Mouse (Mus musculus): ENCODE results near the gene Nucks1. TPM values are rescaled to one million over a fixed set of nuclear protein-coding genes. Genes with fewer than 3 reads are reported as not detected.

The Nucks1 gene
- polyA plus RNA-seq, 1 experiment, result 51.4 TPM

- Histone ChIP-seq H3K27ac (ENCODE audit: insufficient read depth, low read length) (no peak overlapping the region), H3K4me1 (ENCODE audit: control insufficient read depth, insufficient read depth, low read length) (no peaks in the 10 kb centered on the region), H3K4me3 (ENCODE audit: insufficient read depth, low read length) (no peak overlapping the region)
- TF ChIP-seq CTCF (IDR thresholded peaks at IDR 0.05; ENCODE audit: extremely low read depth, insufficient read depth, low read length) (no peak), POLR2A (IDR thresholded peaks at IDR 0.05; ENCODE audit: extremely low read depth, insufficient read depth, low read length) (no peak)
Measured at GRCm38 (mm10) chr1:131942621-131943590, 32.6 kb downstream of the Nucks1 start.

DNA sequence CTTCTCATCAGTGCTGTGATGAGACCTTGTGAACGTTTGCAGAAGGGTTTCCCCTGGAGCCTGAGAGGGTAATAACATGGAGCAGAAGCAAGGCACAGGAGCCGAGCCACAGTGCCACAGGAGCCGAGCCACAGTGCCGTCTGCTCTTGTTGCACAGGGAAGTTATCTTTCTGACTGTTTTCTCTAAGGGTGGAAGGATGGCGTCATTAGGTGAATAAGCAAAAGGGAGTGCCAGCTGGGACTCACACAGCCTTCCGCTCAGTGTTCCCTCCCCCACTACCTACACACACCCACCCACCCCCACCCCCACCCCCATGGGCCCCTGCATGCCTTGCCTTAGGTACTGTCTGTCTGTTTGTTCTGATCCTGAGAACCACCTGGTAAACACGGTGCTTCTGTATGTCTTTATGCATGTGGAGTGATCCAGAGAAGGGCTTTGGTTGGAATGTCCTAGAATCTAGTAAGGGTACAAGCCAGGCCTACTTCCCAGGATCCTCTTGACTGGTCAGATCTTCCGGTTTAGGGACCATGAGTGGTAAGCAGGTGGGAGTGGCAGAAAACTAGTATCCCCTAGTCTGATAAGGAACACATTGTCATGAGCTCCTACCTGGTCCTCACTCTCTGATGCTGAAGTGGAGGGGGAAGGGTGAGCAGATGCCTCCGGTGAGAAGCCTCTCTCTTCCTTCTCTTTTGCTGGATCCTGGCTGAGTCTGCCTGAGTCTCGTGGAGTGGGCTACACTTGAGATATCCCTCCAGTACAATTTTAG, 35.5 kb downstream of the Nucks1 start:
- Histone ChIP-seq H3K4me1 (ENCODE audit: control insufficient read depth, insufficient read depth, low read length) (no peaks in the 10 kb centered on the region), H3K4me3 (ENCODE audit: insufficient read depth, low read length) (no peak overlapping the region), H3K27ac (ENCODE audit: insufficient read depth, low read length) (no peak overlapping the region)
- TF ChIP-seq POLR2A (IDR thresholded peaks at IDR 0.05; ENCODE audit: extremely low read depth, insufficient read depth, low read length) (no peak), CTCF (IDR thresholded peaks at IDR 0.05; ENCODE audit: extremely low read depth, insufficient read depth, low read length) (no peak)

GRCm38 (mm10) chr1:131946462-131947215, 36.3 kb downstream of the Nucks1 start:
- no peak for TF ChIP-seq CTCF (IDR thresholded peaks at IDR 0.05; ENCODE audit: extremely low read depth, insufficient read depth, low read length)
- no peak for TF ChIP-seq POLR2A (IDR thresholded peaks at IDR 0.05; ENCODE audit: extremely low read depth, insufficient read depth, low read length)
- Histone ChIP-seq H3K27ac (ENCODE audit: insufficient read depth, low read length) (no peak overlapping the region), H3K4me3 (ENCODE audit: insufficient read depth, low read length) (no peak overlapping the region), H3K4me1 (ENCODE audit: control insufficient read depth, insufficient read depth, low read length) (no peaks in the 10 kb centered on the region)

- H3K27ac ChIP-seq (ENCODE audit: insufficient read depth, low read length), result no peak overlapping the region
- no peak for TF ChIP-seq POLR2A (IDR thresholded peaks at IDR 0.05; ENCODE audit: extremely low read depth, insufficient read depth, low read length)
- TF ChIP-seq CTCF (IDR thresholded peaks at IDR 0.05; ENCODE audit: extremely low read depth, insufficient read depth, low read length), result no peak
- no peaks in the 10 kb centered on the region for H3K4me1 ChIP-seq (ENCODE audit: control insufficient read depth, insufficient read depth, low read length)
- H3K4me3 ChIP-seq (ENCODE audit: insufficient read depth, low read length), result no peak overlapping the region
Measured at GRCm38 (mm10) chr1:131947997-131948525, 37.7 kb downstream of the Nucks1 start.

DNA sequence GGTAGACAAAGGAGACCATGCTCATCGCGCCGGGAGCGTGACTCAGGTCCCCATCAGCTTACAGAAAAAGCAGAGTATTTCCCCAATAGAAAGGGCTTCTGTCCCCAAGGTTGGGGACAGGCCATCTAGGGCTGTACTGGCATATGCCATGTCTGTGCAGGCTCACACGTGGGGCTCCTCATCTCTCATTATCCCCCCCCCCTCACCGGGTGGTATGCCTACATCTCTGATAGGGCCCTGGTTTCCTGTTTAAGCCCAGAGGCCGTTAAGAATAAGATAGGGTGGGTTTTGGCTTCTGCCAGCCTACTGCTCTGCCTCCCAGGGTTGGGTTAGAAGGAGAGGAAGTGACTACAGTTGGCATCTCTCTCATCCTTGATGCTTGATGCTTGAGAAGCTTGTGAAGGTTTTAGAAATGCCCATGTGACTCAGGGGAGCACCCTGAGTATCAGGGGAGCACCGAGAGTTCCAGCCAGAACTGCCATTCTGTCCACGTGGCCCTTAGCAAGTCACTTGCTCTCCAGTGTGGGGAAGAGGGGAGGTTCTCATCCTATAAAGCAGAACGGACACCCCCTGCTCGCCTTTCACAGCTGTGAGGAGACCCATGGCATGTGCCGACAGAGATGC, 44.0 kb downstream of the Nucks1 start:
- TF ChIP-seq POLR2A (IDR thresholded peaks at IDR 0.05; ENCODE audit: extremely low read depth, insufficient read depth, low read length) (no peak), CTCF (IDR thresholded peaks at IDR 0.05; ENCODE audit: extremely low read depth, insufficient read depth, low read length) (no peak)
- Histone ChIP-seq H3K4me1 (ENCODE audit: control insufficient read depth, insufficient read depth, low read length) (no peaks in the 10 kb centered on the region), H3K27ac (ENCODE audit: insufficient read depth, low read length) (no peak overlapping the region), H3K4me3 (ENCODE audit: insufficient read depth, low read length) (no peak overlapping the region)

DNA sequence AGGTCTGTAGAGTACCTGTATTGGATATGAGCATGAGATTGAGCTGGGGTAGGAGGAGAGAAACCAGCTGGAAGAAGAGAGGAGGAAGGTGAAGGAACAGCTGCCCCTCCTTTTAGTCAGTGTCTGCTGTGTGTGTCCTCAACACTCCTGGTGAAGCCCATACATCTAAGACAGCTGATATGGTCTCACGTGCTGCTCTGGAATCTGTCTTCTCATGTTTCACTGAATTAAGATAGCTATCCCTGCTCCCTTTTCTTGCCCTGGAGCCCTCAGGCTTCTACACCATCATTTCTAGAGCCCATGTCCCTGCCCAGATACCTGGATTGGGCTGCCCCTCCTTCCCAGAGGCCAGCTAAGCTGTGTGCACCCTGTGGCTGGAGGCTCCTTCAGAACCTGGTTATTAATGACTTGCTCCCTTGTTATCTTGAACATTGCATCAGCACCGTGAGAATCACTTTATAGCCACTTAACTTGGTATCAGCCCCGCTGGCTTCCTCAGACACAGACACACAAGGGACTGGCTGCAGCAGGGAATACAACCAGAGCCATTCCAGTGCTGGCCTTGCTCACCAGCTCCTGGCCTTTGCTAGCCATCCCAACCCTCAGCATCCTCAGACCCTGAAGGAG, 44.9 kb downstream of the Nucks1 start:
- Histone ChIP-seq H3K4me3 (ENCODE audit: insufficient read depth, low read length) (no peak overlapping the region), H3K4me1 (ENCODE audit: control insufficient read depth, insufficient read depth, low read length) (no peaks in the 10 kb centered on the region), H3K27ac (ENCODE audit: insufficient read depth, low read length) (no peak overlapping the region)
- TF ChIP-seq CTCF (IDR thresholded peaks at IDR 0.05; ENCODE audit: extremely low read depth, insufficient read depth, low read length) (no peak), POLR2A (IDR thresholded peaks at IDR 0.05; ENCODE audit: extremely low read depth, insufficient read depth, low read length) (no peak)

DNA sequence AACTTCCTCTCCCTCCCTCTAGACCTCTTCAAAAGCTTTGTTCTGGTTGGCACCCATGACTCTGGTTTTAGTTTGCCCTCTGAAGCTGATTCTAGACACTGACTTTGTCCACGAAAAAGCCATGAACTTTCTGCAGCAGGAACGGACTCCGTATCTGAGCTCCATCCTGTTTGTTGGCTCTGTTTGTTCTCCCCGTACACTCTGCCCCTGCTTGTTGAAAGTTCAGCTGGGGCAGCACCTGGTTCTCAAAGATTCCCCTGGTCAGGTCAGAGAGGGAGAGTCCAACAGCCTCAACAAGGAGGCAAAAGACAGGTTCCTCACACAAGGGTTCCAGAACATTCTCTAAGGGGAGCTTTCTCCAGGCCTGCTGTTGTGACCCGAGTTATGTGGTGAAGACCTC, 47.1 kb downstream of the Nucks1 start:
- H3K4me1 ChIP-seq (ENCODE audit: control insufficient read depth, insufficient read depth, low read length), result no peaks in the 10 kb centered on the region
- no peak for TF ChIP-seq CTCF (IDR thresholded peaks at IDR 0.05; ENCODE audit: extremely low read depth, insufficient read depth, low read length)
- no peak for TF ChIP-seq POLR2A (IDR thresholded peaks at IDR 0.05; ENCODE audit: extremely low read depth, insufficient read depth, low read length)
- H3K4me3 ChIP-seq (ENCODE audit: insufficient read depth, low read length), result no peak overlapping the region
- no peak overlapping the region for H3K27ac ChIP-seq (ENCODE audit: insufficient read depth, low read length)

DNA sequence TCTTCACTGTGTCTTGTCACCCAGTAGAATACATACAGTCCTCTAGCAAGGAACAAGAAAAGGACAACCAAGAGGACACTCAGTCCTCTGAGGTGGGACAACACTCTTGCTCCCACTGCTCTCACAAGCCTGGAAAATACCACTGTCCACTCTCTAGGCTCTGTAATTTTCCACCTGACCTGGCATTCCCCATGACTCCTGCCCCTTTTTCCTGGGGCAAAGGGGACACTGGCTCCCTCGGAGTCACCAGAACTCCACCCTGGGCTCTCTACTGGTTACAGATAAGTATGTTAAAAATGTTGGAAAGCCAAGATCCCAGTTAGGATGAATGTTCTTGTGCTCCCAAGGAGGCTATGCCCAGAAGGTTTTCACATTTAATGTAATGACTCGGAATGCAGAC, 50.7 kb downstream of the Nucks1 start:
- Histone ChIP-seq H3K4me1 (ENCODE audit: control insufficient read depth, insufficient read depth, low read length) (peaks cover 2% of the 10 kb centered on the region; the same call in 1 of the 2 replicates), H3K27ac (ENCODE audit: insufficient read depth, low read length) (no peak overlapping the region), H3K4me3 (ENCODE audit: insufficient read depth, low read length) (no peak overlapping the region)
- TF ChIP-seq POLR2A (IDR thresholded peaks at IDR 0.05; ENCODE audit: extremely low read depth, insufficient read depth, low read length), result no peak
- no peak for TF ChIP-seq CTCF (IDR thresholded peaks at IDR 0.05; ENCODE audit: extremely low read depth, insufficient read depth, low read length)
